ENCODE assay signal across 10 mouse cellular contexts in genomic region chr11:113767285-113767684, GRCm38 (mm10). TPM values are rescaled to one million over a fixed set of nuclear protein-coding genes. Genes with fewer than 3 reads are reported as not detected.
DNase-seq lines count a peak whose midpoint lies in the region; ATAC-seq and TF ChIP-seq lines count a peak whose summit lies in the region.
"Had no signal": no experiment of that assay in that cellular context is flagged by ENCODE, and none has a peak within 500 bp of the region (broad histone marks: within the 10 kb centered on the region; RNA-seq: fewer than 3 reads in every experiment).

No protein-coding gene starts in this region.

- no peaks in the 10 kb centered on the region for H3K27me3 ChIP-seq in lung, postnatal 0 days (replicated peaks; ENCODE audit: insufficient read depth, low read length)
- H3K27me3 ChIP-seq in heart, postnatal 0 days (ENCODE audit: control insufficient read depth, insufficient read depth, low read length): no peaks in the 10 kb centered on the region
- no peaks in the 10 kb centered on the region for H3K27me3 ChIP-seq in stomach, embryonic 15.5 days (replicated peaks)

- intact Hi-C loops in gastrocnemius, adult 2 months (cut with DNase I): no loop called here

- no peak overlapping the region for H3K9ac ChIP-seq in lung, postnatal 0 days (replicated peaks; ENCODE audit: low read depth)
- H3K9ac ChIP-seq in heart, postnatal 0 days (replicated peaks; ENCODE audit: low read depth, low read length): no peak overlapping the region
- H3K9ac ChIP-seq in stomach, embryonic 15.5 days: no peak overlapping the region
- H3K9ac ChIP-seq: hindbrain, embryonic 14.5 days had no signal

- H3K4me1 ChIP-seq in lung, postnatal 0 days (ENCODE audit: insufficient read depth, low read depth, low read length): peaks cover 18% of the 10 kb centered on the region; the same call in 1 of the 2 replicates
- peaks cover 16% of the 10 kb centered on the region; the same call in 1 of the 2 replicates for H3K4me1 ChIP-seq in heart, postnatal 0 days (ENCODE audit: control insufficient read depth, insufficient read depth)
- peaks cover 27% of the 10 kb centered on the region for H3K4me1 ChIP-seq in stomach, embryonic 15.5 days

- no peak overlapping the region for H3K4me2 ChIP-seq in lung, postnatal 0 days (replicated peaks; ENCODE audit: low read depth, low read length)
- H3K4me2 ChIP-seq in heart, postnatal 0 days (ENCODE audit: low read depth, low read length): 0 out of 2 replicates have a peak overlapping the region, but pooled peaks have one; percentile 5
- no peak overlapping the region for H3K4me2 ChIP-seq in stomach, embryonic 15.5 days
- H3K4me2 ChIP-seq: hindbrain, embryonic 14.5 days had no signal

- TF ChIP-seq EP300 in lung, postnatal 0 days (IDR thresholded peaks at IDR 0.05): no peak
- TF ChIP-seq EP300 in heart, postnatal 0 days (IDR thresholded peaks at IDR 0.05; ENCODE audit: low read depth): no peak

- TF ChIP-seq CTCF in gastrocnemius, adult 2 months (IDR thresholded peaks at IDR 0.05): no peak
- no peak for TF ChIP-seq CTCF in lung, postnatal 0 days (IDR thresholded peaks at IDR 0.05)
- no peak for TF ChIP-seq CTCF in heart, postnatal 0 days (IDR thresholded peaks at IDR 0.05; ENCODE audit: low read depth)

- H3K36me3 ChIP-seq in lung, postnatal 0 days (ENCODE audit: insufficient read depth, low read length): no peaks in the 10 kb centered on the region
- no peaks in the 10 kb centered on the region for H3K36me3 ChIP-seq in heart, postnatal 0 days (replicated peaks; ENCODE audit: control insufficient read depth, insufficient read depth, low read length)
- H3K36me3 ChIP-seq in stomach, embryonic 15.5 days: no peaks in the 10 kb centered on the region

- peak overlapping the region; percentile 63 for H3K27ac ChIP-seq in gastrocnemius, adult 2 months
- peak overlapping the region; percentile 77 for H3K27ac ChIP-seq in lung, postnatal 0 days (ENCODE audit: low read length)
- peak overlapping the region; percentile 27; the same call in 1 of the 2 replicates for H3K27ac ChIP-seq in heart, postnatal 0 days (ENCODE audit: low read depth)
- H3K27ac ChIP-seq in stomach, embryonic 15.5 days: peak overlapping the region; percentile 33; the same call in 1 of the 2 replicates
- H3K27ac ChIP-seq: hindbrain, embryonic 14.5 days had no signal

- peak; percentile 48 for ATAC-seq in lung, postnatal 0 days
- ATAC-seq in heart, postnatal 0 days (ENCODE audit: insufficient read depth, low read depth): 0 out of 2 replicates have a peak, but pooled peaks have one; percentile 37
- no peak for ATAC-seq in stomach, embryonic 15.5 days (ENCODE audit: insufficient read depth, low FRiP score, low read depth)

- H3K4me3 ChIP-seq in gastrocnemius, adult 2 months: no peak overlapping the region
- no peak overlapping the region for H3K4me3 ChIP-seq in lung, postnatal 0 days (ENCODE audit: low read depth, low read length)
- H3K4me3 ChIP-seq in heart, postnatal 0 days (ENCODE audit: low read depth, low read length): no peak overlapping the region
- H3K4me3 ChIP-seq in stomach, embryonic 15.5 days (replicated peaks): no peak overlapping the region

- no peaks in the 10 kb centered on the region for H3K9me3 ChIP-seq in lung, postnatal 0 days (ENCODE audit: low read length)
- no peaks in the 10 kb centered on the region for H3K9me3 ChIP-seq in heart, postnatal 0 days (replicated peaks; ENCODE audit: control insufficient read depth, low read length)
- no peaks in the 10 kb centered on the region for H3K9me3 ChIP-seq in stomach, embryonic 15.5 days

- DNase-seq in gastrocnemius, adult 2 months: no peak
- DNase-seq in gastrocnemius, adult 8-10 months (ENCODE audit: low spot score in 2 of 2): no peak
- peak; percentile 57 for DNase-seq in lung, postnatal 0 days (ENCODE audit: low spot score)
- DNase-seq in lung, adult 18-20 months: no peak
- DNase-seq in heart, postnatal 0 days (ENCODE audit: low spot score): no peak
- no peak for DNase-seq in ovary, postnatal 14 days (ENCODE audit: low spot score)
- DNase-seq in layer of hippocampus, adult 18-20 months (ENCODE audit: low spot score in 2 of 2): no peak
- DNase-seq: layer of hippocampus, adult 9-11 months had no signal

- WGBS in lung, postnatal 0 days: 42% methylated on average over 8 of the region's 8 CpGs
- WGBS in heart, postnatal 0 days: 29% methylated on average over 8 of the region's 8 CpGs
- 58% methylated on average over 8 of the region's 8 CpGs for WGBS in stomach, embryonic 15.5 days

RNA-seq across cellular contexts. Expression of gene Cdc42ep4, which starts 15.6 kb away (rescaled TPM):
- 1 to 10 TPM; 5.2 to 9.1 TPM for total RNA-seq in gastrocnemius, adult 2 months (2021)
- total RNA-seq in gastrocnemius, adult 8-10 months (2022): 1 to 10 TPM; 2.8 to 6.4 (median 5.0) TPM
- 92.8 and 116 TPM in 2 replicates for polyA plus RNA-seq in lung, postnatal 0 days (2015; fragmentation: Nextera tagmentation; extraction: Ambion mirVana)
- total RNA-seq in heart, postnatal 0 days (2014; rRNA removed; ENCODE audit: low replicate concordance): 33.5 and 39.8 TPM in 2 replicates
- 11.8 and 12.0 TPM in 2 replicates for polyA plus RNA-seq in heart, postnatal 0 days (2015; fragmentation: Nextera tagmentation; extraction: Ambion mirVana)
- polyA plus RNA-seq in stomach, embryonic 15.5 days (2015; fragmentation: Nextera tagmentation; extraction: Ambion mirVana): 51.6 and 59.6 TPM in 2 replicates
- 10 to 100 TPM; 32.4 to 32.7 TPM for total RNA-seq in layer of hippocampus, adult 18-20 months (2021)

RNA-seq across cellular contexts. Expression of gene Cpsf4l, which starts 57.5 kb away (rescaled TPM):
- not detected for total RNA-seq in gastrocnemius, adult 2 months (2021)
- total RNA-seq in gastrocnemius, adult 8-10 months (2022): not detected
- 0.17 and 0.25 TPM in 2 replicates for polyA plus RNA-seq in lung, postnatal 0 days (2015; fragmentation: Nextera tagmentation; extraction: Ambion mirVana)
- total RNA-seq in heart, postnatal 0 days (2014; rRNA removed; ENCODE audit: low replicate concordance): 1.3 TPM in 1 of 2 replicates, not detected in the other
- polyA plus RNA-seq in heart, postnatal 0 days (2015; fragmentation: Nextera tagmentation; extraction: Ambion mirVana): 0.10 TPM in 1 of 2 replicates, not detected in the other
- polyA plus RNA-seq in stomach, embryonic 15.5 days (2015; fragmentation: Nextera tagmentation; extraction: Ambion mirVana): 0.23 and 0.42 TPM in 2 replicates
- not detected for total RNA-seq in layer of hippocampus, adult 18-20 months (2021)

Comparison
In these comparisons a context has a peak if more than half of its experiments do, and no peak if none do; other contexts are left out.
1. H3K27ac ChIP-seq: peak in every context shown above with its lines; median percentile 77 in lung, postnatal 0 days; 63 in gastrocnemius, adult 2 months; 33 in stomach, embryonic 15.5 days; 27 in heart, postnatal 0 days.